Mouse (Mus musculus): ENCODE results near the gene Slc34a1.

DNA sequence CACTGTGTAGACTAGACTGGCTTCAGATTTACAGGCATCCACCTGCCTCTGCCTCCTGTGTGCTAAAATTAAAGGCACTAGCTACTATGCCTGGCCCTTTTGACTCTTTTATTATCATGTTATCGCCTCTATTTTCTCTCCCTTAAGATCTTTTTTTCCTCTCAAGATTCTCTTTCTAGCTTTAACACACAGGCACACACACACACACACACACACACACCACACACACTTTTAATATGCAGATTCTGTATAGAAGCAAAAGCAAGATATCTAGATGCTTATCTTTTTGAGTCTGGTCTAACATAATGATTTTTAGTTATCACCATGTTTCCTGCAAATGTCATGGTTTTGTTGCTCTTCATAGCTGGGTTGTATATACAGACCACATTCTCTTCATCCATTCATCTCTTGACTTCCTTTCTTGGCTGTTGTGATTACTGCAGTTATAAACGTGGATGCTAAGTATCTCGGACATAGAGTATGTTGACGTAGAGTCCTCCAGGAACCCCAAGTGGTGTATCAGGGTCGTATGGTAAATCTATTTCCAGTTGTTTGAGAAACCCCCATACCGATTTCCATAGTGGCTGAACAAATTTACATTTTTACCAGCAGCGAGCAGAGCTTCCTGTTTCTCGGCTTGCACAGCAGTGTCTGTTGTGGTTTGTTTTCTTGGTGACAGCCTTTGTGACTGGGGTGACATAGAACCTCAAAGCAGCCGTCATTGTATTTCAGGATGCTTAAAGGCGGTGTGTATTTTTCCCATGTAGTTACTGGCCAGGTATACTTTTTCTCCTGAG lies 34.1 kb downstream of the Slc34a1 start:
- TF ChIP-seq CTCF (IDR thresholded peaks at IDR 0.05; ENCODE audit: low read depth), result no peak
- no peak for TF ChIP-seq EP300 (IDR thresholded peaks at IDR 0.05; ENCODE audit: low read depth)
